Mouse (Mus musculus): ENCODE results near the gene Arhgap22.

DNA sequence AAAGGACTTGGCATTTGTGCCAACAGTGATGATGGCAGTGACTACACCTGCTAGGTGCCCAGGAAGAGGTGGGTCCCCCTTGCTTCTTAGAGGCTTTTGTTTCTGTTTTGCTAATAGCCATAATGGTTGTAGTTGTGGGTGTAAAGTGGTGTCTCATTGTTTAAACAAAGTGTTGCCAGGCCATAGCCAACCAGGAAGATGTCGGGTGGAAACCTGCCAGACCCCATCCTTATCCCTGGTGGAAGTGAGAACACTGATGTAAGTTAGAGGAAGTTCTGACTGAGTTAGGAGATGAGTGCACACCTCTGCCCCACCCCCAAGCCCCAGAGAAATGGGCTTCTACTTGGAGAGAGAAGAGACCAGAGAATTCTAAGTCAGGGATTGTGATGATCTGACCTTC is 134.3 kb downstream of the Arhgap22 start:
- TF ChIP-seq CTCF (conservative IDR thresholded peaks at IDR 0.05 in 1 of 2, IDR thresholded peaks at IDR 0.05 in 1 of 2; ENCODE audit: low read depth in 2 of 2, low read length in 2 of 2) = no peak
- no peak for TF ChIP-seq BHLHE40 (IDR thresholded peaks at IDR 0.05; ENCODE audit: low read depth, low read length)
- no peak for TF ChIP-seq USF2 (conservative IDR thresholded peaks at IDR 0.05; ENCODE audit: low read depth, low read length)

Measured in CH12.LX (cell line).